Mouse (Mus musculus) heart, postnatal 0 days (tissue): Measurements from ENCODE around the gene Mog.

Experiments used
- CTCF ChIP-seq: IDR thresholded peaks from 2 replicates; pipeline ENCODE4 v1.5.1; 2016; ENCODE audit warnings: antibody characterized with exemption, control low read depth, low read depth
- EP300 ChIP-seq: IDR thresholded peaks from 2 replicates; pipeline ENCODE4 v1.6.1; 2016; ENCODE audit warnings: antibody characterized with exemption, low read depth

DNA sequence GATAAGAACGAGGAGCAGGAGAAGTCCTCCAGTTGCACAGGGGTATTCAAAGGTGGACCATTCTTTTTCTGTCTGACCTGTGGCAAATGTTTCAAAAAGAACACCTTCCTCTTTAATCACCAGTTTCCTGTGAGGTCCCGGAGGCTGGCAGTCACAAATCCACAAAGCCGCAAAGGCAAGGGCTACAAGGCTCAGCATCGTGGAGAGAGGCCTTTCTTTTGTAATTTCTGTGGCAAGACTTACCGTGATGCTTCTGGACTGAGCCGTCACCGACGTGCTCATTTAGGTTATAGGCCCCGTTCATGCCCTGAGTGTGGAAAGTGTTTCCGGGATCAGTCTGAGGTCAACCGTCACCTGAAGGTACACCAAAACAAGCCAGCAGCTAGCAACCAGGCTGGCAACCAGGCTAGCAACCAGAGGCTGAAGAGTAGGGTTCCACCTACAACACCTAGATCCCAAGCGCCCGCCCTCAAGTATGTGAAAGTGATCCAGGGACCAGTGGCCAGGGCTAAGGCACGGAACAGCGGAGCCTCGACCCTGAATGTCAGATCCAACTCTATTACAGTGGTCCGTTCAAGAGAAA is 13.6 kb downstream of the Mog start:
- no peak for TF ChIP-seq CTCF
- no peak for TF ChIP-seq EP300
